Comparison of ENCODE assay signal across 9 mouse cellular contexts in the genomic region with DNA sequence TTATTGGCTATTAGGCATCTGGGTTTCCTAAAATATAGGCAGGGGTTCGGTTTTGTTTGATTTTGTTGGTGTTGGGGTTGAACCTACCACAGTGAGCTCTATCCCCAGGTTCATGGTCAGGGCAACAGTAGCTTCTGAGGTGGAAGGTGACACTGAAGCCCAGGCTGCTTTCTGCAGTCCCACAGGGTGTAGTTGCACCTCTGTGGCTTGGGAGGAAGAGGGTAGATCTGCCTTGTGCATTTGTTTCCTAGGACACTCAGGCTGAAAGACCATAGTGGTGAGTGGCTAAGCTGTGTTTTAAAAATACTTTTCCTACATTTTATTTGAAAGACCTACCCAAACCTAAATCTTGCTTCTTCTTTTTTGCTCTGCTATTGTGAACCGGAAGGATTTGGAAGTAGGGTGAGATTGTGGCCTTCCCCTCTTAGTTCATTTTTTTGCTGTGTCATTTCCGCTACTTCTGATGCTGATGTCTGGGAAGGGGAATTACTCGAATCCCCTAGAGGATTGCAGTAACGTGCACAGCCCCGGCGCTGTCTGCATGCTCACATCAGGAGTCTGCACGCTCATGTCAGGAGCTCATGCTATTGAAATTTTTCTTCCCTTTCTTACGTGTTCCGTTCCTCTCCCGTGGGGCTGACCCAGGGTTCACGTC.
DNase-seq lines count a peak whose midpoint lies in the region; ATAC-seq and TF ChIP-seq lines count a peak whose summit lies in the region.
"Had no signal": no experiment of that assay in that cellular context is flagged by ENCODE, and none has a peak within 500 bp of the region (broad histone marks: within the 10 kb centered on the region; RNA-seq: fewer than 3 reads in every experiment).

No protein-coding gene starts in this region.

- TF ChIP-seq POLR2A in myocyte (IDR thresholded peaks at IDR 0.05; ENCODE audit: insufficient read length, low read depth), result peak; percentile 51

- no peaks in the 10 kb centered on the region for H3K9me3 ChIP-seq in embryonic facial prominence, embryonic 11.5 days (replicated peaks; ENCODE audit: control insufficient read depth, low read length)
- no peaks in the 10 kb centered on the region for H3K9me3 ChIP-seq in heart, embryonic 15.5 days (replicated peaks)
- H3K9me3 ChIP-seq in limb, embryonic 13.5 days, result no peaks in the 10 kb centered on the region

- peak overlapping the region; percentile 23; the same call in 1 of the 2 replicates for H3K27ac ChIP-seq in layer of hippocampus, adult 2 months
- 0 out of 2 replicates have a peak overlapping the region, but pooled peaks have one; percentile 6 for H3K27ac ChIP-seq in embryonic facial prominence, embryonic 11.5 days (replicated peaks; ENCODE audit: low read depth, low read length)
- H3K27ac ChIP-seq in heart, embryonic 15.5 days, result peak overlapping the region; percentile 89
- H3K27ac ChIP-seq in limb, embryonic 13.5 days, result peak overlapping the region; percentile 55

- peak; percentile 80 for ATAC-seq in embryonic facial prominence, embryonic 11.5 days (replicated peaks; ENCODE audit: insufficient number of reproducible peaks, low FRiP score, low TSS enrichment, low read depth)
- peak; percentile 78 for ATAC-seq in heart, embryonic 15.5 days (replicated peaks; ENCODE audit: insufficient number of reproducible peaks, insufficient read depth, low FRiP score, low read depth)
- peak; percentile 69 for ATAC-seq in limb, embryonic 13.5 days (ENCODE audit: low FRiP score, low read depth)

- peaks cover 3% of the 10 kb centered on the region; the same call in 1 of the 2 replicates for H3K4me1 ChIP-seq in embryonic facial prominence, embryonic 11.5 days (ENCODE audit: control insufficient read depth, insufficient read depth, low read length)
- H3K4me1 ChIP-seq in heart, embryonic 15.5 days (replicated peaks), result peaks cover 32% of the 10 kb centered on the region
- peaks cover 44% of the 10 kb centered on the region for H3K4me1 ChIP-seq in limb, embryonic 13.5 days

- DNase-seq in layer of hippocampus, adult 2 months (ENCODE audit: low spot score in 2 of 2), result no peak
- DNase-seq in layer of hippocampus, adult 9-10 months (ENCODE audit: low spot score), result no peak
- peak; percentile 68 for DNase-seq in embryonic facial prominence, embryonic 11.5 days (ENCODE audit: low spot score)
- no peak for DNase-seq in urinary bladder, postnatal 25 days (ENCODE audit: low spot score)
- DNase-seq in urinary bladder, postnatal 4 days (ENCODE audit: low spot score in 2 of 2), result no peak

- WGBS in embryonic facial prominence, embryonic 11.5 days, result 24% methylated on average over 12 of the region's 12 CpGs
- 11% methylated on average over 12 of the region's 12 CpGs for WGBS in heart, embryonic 15.5 days
- WGBS in limb, embryonic 13.5 days, result 16% methylated on average over 12 of the region's 12 CpGs

- H3ac ChIP-seq in myocyte (ENCODE audit: control insufficient read depth, insufficient read length), result no peak overlapping the region

- H3K79me2 ChIP-seq in myocyte (ENCODE audit: control insufficient read depth, insufficient read depth), result peaks cover 30% of the 10 kb centered on the region

- TF ChIP-seq CTCF in layer of hippocampus, adult 2 months (conservative IDR thresholded peaks at IDR 0.05), result no peak

- H3K4me2 ChIP-seq in embryonic facial prominence, embryonic 11.5 days (ENCODE audit: low read depth, low read length), result no peak overlapping the region; the same call in 1 of the 2 replicates
- peak overlapping the region; percentile 53 for H3K4me2 ChIP-seq in heart, embryonic 15.5 days
- peak overlapping the region; percentile 36 for H3K4me2 ChIP-seq in limb, embryonic 13.5 days (replicated peaks)
- peak overlapping the region; percentile 82 for H3K4me2 ChIP-seq in myocyte (ENCODE audit: low read depth)

- H3K4me3 ChIP-seq in layer of hippocampus, adult 2 months, result no peak overlapping the region
- H3K4me3 ChIP-seq in embryonic facial prominence, embryonic 11.5 days (ENCODE audit: low read depth, low read length), result no peak overlapping the region
- H3K4me3 ChIP-seq in heart, embryonic 15.5 days, result peak overlapping the region; percentile 12; the same call in 1 of the 2 replicates
- H3K4me3 ChIP-seq in limb, embryonic 13.5 days, result no peak overlapping the region
- H3K4me3 ChIP-seq in myocyte, result no peak overlapping the region

- no peaks in the 10 kb centered on the region for H3K27me3 ChIP-seq in embryonic facial prominence, embryonic 11.5 days (ENCODE audit: control insufficient read depth, insufficient read depth, low read length)
- no peaks in the 10 kb centered on the region for H3K27me3 ChIP-seq in heart, embryonic 15.5 days
- H3K27me3 ChIP-seq in limb, embryonic 13.5 days, result no peaks in the 10 kb centered on the region
- H3K27me3 ChIP-seq in myocyte (ENCODE audit: control insufficient read depth, insufficient read depth, insufficient read length), result no peaks in the 10 kb centered on the region

- 0 out of 2 replicates have a peak overlapping the region, but pooled peaks have one; percentile 10 for H3K9ac ChIP-seq in embryonic facial prominence, embryonic 11.5 days (replicated peaks; ENCODE audit: low read length)
- peak overlapping the region; percentile 28; the same call in 1 of the 2 replicates for H3K9ac ChIP-seq in heart, embryonic 15.5 days
- H3K9ac ChIP-seq in limb, embryonic 13.5 days, result no peak overlapping the region

- no peaks in the 10 kb centered on the region for H3K36me3 ChIP-seq in embryonic facial prominence, embryonic 11.5 days (replicated peaks; ENCODE audit: control insufficient read depth, insufficient read depth, low read depth, low read length)
- H3K36me3 ChIP-seq in heart, embryonic 15.5 days, result no peaks in the 10 kb centered on the region
- no peaks in the 10 kb centered on the region for H3K36me3 ChIP-seq in limb, embryonic 13.5 days
- H3K36me3 ChIP-seq in myocyte (ENCODE audit: control insufficient read depth, insufficient read depth), result no peaks in the 10 kb centered on the region
- H3K36me3 ChIP-seq: G1E had no signal

TF ChIP-seq in myocyte, 11 proteins besides CTCF, POLR2A, EP300 and RAD21:
- TF ChIP-seq TCF3 (IDR thresholded peaks at IDR 0.05; ENCODE audit: insufficient read length, low read depth) (no peak), SRF (IDR thresholded peaks at IDR 0.05; ENCODE audit: control insufficient read depth, insufficient read length, low read depth) (no peak), MYOG (IDR thresholded peaks at IDR 0.05; ENCODE audit: control insufficient read depth in 1 of 3, insufficient read depth in 1 of 3, insufficient read length in 2 of 3, low read depth in 2 of 3) (no peak), POLR2AphosphoS2 (IDR thresholded peaks at IDR 0.05; ENCODE audit: insufficient read length, low read depth) (peak; percentile 25), CEBPB (IDR thresholded peaks at IDR 0.05; ENCODE audit: insufficient read depth, poor library complexity, severe bottlenecking) (0 out of 2 replicates have a peak, but pooled peaks have one; percentile 8), MYOD1 (IDR thresholded peaks at IDR 0.05; ENCODE audit: control insufficient read depth in 1 of 3, insufficient read length in 2 of 3, low read depth in 2 of 3) (no peak)

Comparison
In these comparisons a context has a peak if more than half of its experiments do, and no peak if none do; other contexts are left out.
1. H3K27ac ChIP-seq: peak in every context shown above with its lines; median percentile 89 in heart, embryonic 15.5 days; 55 in limb, embryonic 13.5 days; 23 in layer of hippocampus, adult 2 months; 6 in embryonic facial prominence, embryonic 11.5 days.